Mouse (Mus musculus) yolk sac, embryonic 10.5 days (tissue): ENCODE data around the gene Ldhb.
"Not testable (repeated sequence)": the region's sequence is repeated elsewhere in the genome, so short reads cannot be mapped to it uniquely, and the experiment has no call there.

Experiments used
- DNase-seq: peaks from one replicate; pipeline ENCODE4 v3.0.0-alpha.2; 2017; ENCODE audit warnings: low spot score

The Ldhb gene

DNA sequence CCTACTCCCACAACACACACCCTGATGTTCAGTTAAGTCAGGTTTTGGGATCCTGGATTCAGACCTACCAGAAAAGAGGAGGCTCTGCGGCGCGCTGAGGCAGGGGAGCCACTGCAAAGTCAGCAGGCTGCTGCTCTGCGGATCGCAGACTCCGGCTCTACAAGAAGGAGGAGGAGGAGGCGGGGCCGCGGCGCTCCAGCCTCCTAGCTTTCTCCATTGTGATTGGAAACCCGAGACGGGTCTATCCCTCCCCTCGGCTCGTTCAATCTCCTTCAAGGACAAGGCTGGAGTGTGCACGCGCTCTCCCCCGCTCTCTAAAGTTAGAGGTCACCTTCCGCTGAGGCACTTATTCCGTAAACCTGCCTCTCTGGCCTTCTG is at the start of gene Ldhb:
Ldhb (minus strand) TSS at position 173 of the 378 bp plus-strand sequence.
- DNase-seq = peak; percentile 87

GRCm38 (mm10) chr6:142555988-142556387 is 48.2 kb upstream of the Ldhb start:
- no peak for DNase-seq

- DNase-seq = no peak
Measured at GRCm38 (mm10) chr6:142551482-142551881, 43.7 kb upstream of the Ldhb start.

DNA sequence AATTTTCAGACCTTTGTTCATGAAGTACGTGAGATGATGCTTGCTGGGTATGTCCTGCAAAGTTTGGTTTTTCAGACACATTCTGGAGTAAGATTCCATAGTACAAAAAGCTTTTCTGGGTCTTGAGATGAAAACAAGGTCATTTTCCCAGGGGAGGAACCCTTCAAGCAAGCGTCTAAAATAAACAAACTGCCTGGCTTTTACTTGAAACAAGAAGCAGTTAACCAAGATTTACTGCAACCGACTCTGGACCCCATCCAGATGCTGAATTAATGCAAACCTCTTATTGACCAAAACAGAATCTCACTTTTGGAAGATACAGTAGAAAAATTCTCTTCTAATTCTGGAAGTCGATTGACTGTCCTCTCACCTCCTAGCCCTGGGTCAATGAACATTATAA is 43.1 kb upstream of the Ldhb start:
- no peak for DNase-seq

DNA sequence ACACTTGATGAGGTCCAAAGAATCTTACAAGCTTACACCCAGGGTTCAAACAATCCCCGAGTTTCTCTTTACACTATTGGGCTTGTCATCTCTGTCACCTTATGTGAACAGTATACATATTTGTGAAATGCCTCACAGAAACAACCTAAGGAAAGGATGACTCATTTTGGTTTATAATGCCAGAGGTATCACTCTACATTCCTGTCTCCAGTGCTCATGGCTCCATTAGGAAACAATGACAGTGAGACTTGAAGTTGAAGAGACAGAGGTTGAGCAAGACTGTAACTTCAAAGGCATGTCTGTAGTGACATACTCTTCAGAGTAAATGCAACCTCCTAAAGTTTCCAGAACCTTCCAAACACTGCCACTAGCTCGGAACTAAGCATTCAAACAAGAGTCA is 40.6 kb upstream of the Ldhb start:
- no peak for DNase-seq

GRCm38 (mm10) chr6:142545132-142545531 is 37.4 kb upstream of the Ldhb start:
- DNase-seq = no peak

DNA sequence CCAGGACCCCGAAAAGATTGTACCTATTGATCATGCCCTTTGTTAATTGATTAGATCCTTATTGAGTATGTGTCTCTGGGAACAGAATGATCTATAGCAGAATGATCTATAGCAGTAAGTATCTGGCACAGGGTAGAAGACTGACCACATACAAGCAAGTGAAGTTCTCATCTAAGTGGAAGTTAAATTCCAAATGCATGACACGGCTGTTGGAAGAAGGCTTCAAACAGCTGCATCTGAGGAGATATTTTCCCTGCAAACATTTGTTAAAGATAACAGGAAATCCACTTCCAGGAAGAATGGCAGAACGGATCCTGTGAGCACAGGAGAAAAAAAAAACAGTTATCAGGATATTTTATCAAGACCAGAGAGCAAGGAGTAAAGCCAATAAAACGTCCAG is 35.9 kb upstream of the Ldhb start:
- DNase-seq = no peak

DNA sequence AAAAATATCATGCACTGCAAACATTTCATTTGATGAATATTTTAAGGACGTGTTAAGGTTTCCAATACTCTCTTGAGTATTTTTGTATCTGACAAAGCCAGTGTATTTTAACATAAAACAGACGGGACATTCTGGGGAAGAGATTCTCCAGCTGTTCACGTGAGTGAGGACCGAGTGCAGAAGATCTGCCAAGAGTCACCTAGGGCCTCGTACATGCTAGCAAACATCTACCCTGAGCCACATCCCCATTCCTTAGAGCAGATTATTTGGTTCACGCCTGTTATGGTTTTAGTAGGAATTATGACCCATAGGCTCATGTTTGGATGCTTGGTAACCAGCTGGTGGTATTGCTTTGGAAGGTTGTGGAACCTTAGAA is 35.0 kb upstream of the Ldhb start:
- no peak for DNase-seq

GRCm38 (mm10) chr6:142542082-142542799 is 34.5 kb upstream of the Ldhb start:
- no peak for DNase-seq

- DNase-seq = no peak
Measured at GRCm38 (mm10) chr6:142540561-142541160, 32.9 kb upstream of the Ldhb start.

GRCm38 (mm10) chr6:142540131-142540530 is 32.4 kb upstream of the Ldhb start:
- no peak for DNase-seq

DNA sequence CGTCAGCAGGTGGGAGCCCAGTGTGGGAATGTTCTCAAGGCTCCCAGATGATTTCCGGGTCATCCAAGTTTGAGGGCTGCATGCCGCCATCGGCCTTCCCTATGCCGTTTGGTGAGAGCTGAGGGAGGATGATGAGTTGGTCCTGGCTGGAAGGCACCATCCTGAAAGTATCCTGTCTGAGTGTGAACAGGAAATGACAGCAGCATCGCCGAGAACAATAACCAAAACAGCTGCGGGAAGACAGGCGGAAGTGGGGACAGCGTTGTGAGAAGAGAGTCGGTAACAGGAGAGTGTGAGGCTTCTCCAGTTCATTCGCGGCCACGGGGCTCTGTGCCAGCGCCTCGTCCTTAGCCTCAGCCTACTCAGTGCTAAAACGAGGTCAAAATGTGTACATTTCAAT is 30.7 kb upstream of the Ldhb start:
- DNase-seq = no peak

- no peak for DNase-seq
Measured at GRCm38 (mm10) chr6:142533412-142533811, 25.7 kb upstream of the Ldhb start.

DNA sequence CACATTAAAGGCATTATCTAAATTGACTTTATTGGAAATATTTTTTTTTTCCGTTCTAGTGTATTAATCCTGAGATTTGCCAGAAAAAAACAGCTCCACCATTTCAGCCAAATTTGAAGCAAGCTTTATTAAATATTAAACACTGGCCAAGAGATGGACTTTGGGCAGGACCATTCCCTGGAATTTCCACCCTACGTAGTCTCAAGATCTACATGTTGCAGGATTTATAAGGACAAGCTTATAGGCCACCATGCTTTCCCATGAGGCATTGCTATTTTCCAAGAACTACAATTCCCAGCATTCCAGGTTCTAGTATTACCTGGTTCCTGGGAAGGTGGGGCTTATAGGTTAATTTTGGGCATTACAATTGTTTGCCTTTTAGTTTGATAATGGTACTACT is 24.9 kb upstream of the Ldhb start:
- no peak for DNase-seq

- peak; percentile 75 for DNase-seq
Measured at GRCm38 (mm10) chr6:142532141-142532540, 24.4 kb upstream of the Ldhb start.

- DNase-seq = no peak
Measured at GRCm38 (mm10) chr6:142530378-142530777, 22.6 kb upstream of the Ldhb start.

- DNase-seq = no peak
Measured at GRCm38 (mm10) chr6:142529680-142530079, 21.9 kb upstream of the Ldhb start.

DNA sequence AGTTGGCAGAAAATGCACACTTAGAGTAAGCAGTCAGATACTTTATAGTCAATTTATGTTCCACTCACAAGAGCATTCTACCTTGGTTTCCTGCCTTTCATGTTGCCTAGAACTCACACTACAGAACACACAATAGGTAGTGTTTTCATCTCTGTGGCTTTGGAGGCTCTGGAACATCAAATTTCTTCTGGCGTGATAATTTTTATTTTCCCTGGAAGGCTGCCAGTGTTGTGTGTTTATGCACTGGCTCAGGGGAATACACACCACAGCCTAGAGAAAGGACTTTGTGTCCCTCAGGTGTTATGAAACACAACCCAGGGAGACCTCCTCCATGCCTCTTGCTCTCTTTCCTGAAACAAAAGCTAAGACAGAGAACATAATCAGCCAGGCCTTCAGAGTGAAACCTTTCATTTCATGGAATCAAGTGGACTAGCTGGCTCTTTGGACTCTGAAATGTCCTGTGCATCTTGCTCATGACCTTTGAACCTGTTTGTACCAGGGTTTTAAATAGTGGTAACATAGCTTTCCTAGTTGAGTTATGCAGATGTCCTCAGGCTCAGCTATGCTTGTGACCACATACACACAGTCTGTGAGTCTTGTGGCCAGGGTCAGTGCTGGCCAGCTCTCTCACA is 20.3 kb upstream of the Ldhb start:
- peak; percentile 60 for DNase-seq

GRCm38 (mm10) chr6:142524635-142525308 is 17.0 kb upstream of the Ldhb start:
- DNase-seq = peak; percentile 58

DNA sequence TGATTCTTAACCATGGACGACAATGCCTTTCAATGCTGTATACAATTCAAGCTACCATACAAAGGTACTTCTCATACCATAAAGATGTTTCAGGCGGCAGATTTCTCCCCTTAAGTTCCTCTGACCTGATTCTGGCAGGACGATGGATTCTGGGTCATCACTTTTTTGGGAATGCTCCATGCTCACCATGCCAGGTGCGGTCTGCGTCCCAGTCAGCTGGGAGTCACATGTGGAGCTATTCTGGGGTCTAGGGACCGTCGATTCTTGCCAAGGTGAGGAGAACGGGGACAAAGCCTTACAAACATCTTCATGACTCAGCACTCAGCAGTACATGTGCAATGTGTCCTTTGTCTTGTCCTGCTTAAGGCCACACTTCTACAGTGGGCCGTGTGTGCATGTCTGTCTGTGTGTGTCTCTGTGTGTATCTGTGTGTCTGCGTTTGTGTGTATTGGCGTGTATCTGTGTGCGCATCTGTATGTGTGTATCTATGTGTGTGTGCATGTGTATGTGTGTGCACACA is 13.9 kb upstream of the Ldhb start:
- no peak for DNase-seq

- DNase-seq = no peak
Measured at GRCm38 (mm10) chr6:142519110-142519509, 11.4 kb upstream of the Ldhb start.

DNA sequence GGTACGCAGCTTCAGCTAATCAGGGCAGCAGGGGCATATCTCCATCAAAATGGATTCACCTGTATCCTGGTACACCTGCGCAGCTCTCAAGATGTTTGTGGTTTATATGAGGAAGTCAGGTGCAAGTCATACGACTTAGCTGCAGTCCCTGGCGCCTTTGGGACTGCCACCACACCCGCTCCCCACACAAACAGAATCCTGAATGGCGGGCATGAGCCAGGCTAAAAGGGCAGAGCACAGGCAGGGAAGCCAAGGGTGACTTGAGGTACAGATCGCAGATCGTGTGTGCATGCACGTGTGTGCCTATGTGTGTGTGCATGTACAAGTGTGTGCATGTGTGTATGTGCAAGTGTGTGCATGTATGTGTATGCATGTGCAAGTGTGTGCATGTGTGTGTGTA is 7.6 kb upstream of the Ldhb start:
- not testable (repeated sequence) for DNase-seq

- DNase-seq = no peak
Measured at GRCm38 (mm10) chr6:142514912-142515311, 7.2 kb upstream of the Ldhb start.
